Mouse (Mus musculus): Measurements from ENCODE around the gene Trmt1.

GRCm38 (mm10) chr8:84693332-84693731, 7.2 kb downstream of the Trmt1 start:
- no peak for TF ChIP-seq MAFK (IDR thresholded peaks at IDR 0.05; ENCODE audit: insufficient read depth, low read depth, low read length)
- TF ChIP-seq HCFC1 (IDR thresholded peaks at IDR 0.05; ENCODE audit: borderline replicate concordance, insufficient read depth, low read length) = no peak
- TF ChIP-seq ZC3H11A (IDR thresholded peaks at IDR 0.05; ENCODE audit: borderline replicate concordance, low read depth, low read length) = no peak
- TF ChIP-seq CHD2 (IDR thresholded peaks at IDR 0.05; ENCODE audit: low read depth, low read length) = no peak

Data from ES-E14 (cell line).